Mouse (Mus musculus) frontal cortex, adult 2 months (tissue): Measurements from ENCODE around the gene Acrbp. TPM values are rescaled to one million over a fixed set of nuclear protein-coding genes. Genes with fewer than 3 reads are reported as not detected.

Source experiments
- DNase-seq, 2 experiments: peaks; one replicate each; pipeline ENCODE4 v3.0.0; 2022; ENCODE audit warnings: low spot score in 1 of 2; ENCODE audit errors: extremely low spot score in 1 of 2
- polyA plus RNA-seq: library from polyadenylated mRNA; depleted of rRNA; stranded (reverse); fragments of >200 nt; gene quantifications from 2 replicates; pipeline ENCODE4 v1.2.3, GENCODE M21; 2012

The Acrbp gene
- polyA plus RNA-seq, 1 experiment, result 23.9 TPM

DNA sequence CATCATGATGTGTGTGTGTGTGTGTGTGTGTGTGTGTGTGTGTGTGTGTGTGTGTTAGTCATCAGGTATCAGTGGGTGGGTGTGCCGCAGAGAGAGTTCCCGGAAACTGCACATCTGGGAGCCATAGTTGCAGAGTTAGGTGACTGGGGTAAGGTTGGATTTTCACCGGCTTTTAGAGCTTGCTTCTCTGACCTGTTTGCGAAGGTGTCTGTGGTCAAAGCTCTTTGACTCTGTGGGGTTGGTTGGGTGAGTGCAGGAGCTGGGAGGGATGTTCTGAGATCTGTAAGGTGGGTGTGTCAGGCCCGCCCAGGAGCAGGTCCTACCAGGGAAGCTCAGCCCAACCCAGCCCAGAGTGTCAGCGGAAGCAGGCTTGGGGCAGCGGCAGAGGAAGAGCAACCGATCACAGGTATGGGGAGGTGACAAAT is 18.1 kb downstream of the Acrbp start, which contains the start of gene Lpar5:
TSS of gene Lpar5 (plus strand) at position 350 of the 425 bp plus-strand sequence.
- DNase-seq, result no peak

DNA sequence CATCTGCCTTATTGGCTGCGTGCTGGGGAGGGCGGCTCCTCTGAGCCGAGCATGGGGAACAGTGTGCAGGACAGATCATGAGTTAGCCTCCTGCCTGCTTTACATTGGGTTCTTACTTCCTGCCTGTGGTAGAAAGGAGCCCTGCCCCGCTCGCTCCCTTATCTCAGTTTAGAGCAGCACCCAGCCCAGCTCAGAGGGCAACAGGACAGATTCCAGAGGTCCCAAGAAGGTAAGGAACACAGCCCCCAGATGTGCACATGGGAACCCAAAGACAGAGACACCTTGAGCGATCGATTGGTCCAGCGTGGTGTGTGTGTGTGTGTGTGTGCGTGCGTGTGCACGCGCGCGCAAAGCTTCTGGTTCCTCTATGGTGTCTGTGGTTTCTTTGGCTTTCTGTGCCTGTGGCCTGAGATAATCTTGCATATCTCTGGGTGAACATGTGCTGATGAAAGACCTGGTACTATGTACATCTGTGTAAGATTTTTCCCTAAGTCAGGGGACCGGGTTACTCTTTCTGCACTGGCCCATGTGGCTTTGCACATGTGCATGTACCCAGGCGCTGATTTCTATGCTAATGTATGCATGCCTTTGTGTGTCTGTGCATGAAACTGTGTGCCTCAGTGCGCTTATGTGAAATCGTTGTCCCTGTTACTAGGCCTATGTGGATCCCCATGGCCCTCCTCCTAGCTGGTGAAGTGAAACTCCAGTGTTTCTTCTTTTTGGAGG is 21.8 kb downstream of the Acrbp start:
- DNase-seq, result no peak

DNA sequence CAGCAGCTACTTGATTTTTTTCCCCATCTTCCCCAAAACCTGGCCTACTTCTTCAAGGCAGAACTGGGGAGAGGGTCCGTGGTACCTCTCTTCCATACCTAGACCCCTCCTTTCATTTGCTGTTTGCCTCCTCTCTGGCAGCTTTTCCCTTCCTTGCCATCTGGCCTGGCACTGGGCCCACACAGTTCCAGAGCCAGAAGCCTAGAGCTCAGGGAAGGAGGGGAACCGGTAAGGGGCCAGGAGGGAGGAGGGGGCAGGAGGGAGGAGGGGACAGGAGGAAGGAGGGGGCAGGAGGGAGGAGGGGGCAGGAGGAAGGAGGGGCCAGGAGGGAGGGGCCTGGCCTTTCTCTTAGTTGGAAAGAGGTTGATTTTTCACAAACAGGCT is 22.4 kb downstream of the Acrbp start:
- peak in 1 of 2 experiments; percentile 63 for DNase-seq

DNA sequence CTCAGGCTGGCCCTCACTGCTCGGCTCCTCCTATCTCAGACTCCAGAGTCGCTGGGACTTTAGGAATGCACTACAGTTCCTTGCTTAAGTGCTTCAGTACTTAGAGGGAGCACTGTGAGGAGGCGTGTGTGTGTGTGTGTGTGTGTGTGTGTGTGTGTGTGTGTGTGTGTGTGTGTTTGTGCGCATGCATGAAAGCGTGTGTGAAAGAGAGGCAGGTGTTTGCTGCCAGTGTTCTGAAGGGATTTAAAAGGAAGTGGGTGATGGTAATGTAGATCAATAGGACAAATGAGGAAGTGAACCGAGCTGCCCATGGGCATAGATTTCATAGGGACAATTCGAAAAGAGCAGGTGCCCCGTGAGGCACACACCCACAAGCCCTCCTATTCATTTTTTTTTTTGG is 24.3 kb downstream of the Acrbp start:
- DNase-seq, result no peak

DNA sequence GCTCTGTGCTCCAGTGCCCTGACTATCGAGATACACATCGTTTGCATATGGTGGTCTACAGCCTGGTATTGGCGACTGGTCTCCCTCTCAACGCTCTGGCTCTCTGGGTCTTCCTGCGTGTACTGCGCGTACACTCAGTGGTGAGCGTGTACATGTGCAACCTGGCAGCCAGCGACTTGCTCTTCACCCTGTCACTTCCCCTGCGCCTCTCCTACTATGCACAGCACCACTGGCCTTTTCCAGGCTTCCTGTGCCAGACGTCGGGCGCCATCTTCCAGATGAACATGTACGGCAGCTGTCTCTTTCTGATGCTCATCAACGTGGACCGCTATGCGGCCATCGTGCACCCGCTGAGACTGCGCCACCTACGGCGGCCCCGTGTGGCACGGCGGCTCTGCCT is 31.9 kb downstream of the Acrbp start:
- no peak for DNase-seq

DNA sequence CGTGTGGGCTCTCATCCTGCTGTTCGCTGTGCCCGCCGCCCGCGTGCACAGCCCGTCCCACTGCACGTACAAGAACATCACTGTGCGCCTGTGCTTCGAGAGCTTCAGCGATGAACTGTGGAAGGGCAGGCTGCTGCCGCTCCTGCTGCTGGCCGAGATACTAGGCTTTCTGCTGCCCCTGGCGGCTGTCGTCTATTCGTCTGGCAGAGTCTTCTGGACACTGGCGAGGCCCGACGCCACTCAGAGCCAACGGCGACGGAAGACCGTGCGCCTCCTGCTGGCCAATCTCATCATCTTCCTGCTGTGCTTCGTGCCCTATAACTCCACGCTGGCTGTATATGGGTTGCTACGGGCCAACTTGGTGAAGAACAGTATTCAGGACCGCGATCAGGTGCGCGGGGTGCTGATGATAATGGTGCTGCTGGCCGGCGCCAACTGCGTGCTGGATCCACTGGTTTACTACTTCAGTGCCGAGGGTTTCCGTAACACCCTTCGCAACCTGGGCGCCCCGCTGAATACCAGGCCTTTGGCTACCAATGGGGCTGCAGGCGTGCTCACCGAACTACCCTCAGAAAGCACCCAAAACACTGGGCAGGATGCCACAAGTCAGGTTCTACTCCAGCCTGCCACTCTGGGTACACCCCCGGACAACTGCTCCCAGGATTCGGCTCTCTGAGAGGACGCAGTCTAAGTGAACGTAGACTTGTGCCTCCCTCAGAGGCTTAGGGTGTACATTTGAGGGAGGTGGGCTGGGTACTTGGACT is 32.5 kb downstream of the Acrbp start:
- DNase-seq, result peak; percentile 69 to 84

DNA sequence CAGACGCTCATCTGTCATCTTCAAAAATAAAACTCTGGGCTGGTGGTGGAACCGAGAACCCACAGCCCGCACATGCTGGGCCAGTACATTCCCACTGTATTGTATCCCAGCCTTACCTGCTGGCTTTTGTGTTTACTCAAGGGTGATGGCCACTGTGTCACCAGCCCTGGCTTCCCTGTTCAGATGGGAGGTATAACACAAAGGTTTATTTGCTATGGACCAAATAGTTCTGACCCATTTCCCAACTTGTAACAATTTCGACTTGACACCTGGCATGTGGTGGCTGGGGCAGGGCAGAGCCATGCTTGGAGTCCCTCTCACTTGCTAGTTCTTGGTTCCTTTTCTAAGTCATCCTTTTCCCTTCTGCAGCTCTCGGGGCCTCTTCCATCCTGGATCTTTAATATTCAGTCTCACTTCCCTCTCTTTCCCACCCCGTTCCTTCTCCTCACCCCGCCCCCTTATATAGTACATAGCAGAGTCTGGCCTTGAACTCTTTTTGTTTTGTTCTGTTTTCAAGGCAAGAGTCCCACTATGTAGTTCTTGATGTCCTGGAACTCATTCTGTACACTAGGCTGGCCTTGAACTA is 33.4 kb downstream of the Acrbp start:
- DNase-seq, result no peak

DNA sequence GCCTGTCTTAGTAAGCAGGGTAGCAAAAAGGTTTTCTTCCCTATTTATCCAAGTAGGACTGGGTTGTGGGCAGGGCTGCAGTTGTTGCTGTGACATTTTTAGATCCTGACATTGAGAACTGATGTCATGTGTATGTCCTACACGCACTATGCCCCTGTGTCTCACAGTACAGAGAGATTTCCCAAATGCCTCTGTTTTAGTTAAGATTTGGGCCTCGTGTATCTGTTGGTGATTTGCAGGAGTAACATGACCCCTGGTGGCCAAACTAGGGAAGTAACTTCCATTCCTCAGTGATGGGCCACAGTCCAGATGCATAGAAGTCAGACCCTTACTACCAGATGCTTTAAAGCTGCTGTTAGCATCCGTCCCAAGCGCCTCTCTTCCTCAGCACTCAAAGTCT is 34.9 kb downstream of the Acrbp start:
- peak; percentile 63 to 83 for DNase-seq

DNA sequence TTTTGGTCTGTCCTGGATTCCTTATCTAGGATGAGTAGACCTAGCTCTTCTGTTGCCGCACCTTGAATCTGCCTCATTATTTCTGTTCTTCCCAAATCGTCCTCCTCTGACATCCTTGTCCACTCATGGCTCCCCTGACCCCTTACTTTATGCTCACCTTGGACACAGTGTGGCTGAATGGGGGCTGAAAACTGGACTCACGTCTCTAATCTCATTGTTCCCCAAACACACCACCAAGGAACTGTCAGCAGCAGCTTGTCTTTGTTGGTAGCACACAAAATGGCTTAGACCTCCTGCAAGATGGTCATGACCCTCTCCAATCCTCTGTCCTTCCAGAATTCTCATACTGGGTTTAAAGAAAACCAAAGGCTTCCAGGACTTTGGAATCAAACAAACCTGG is 38.4 kb downstream of the Acrbp start:
- DNase-seq, result no peak

DNA sequence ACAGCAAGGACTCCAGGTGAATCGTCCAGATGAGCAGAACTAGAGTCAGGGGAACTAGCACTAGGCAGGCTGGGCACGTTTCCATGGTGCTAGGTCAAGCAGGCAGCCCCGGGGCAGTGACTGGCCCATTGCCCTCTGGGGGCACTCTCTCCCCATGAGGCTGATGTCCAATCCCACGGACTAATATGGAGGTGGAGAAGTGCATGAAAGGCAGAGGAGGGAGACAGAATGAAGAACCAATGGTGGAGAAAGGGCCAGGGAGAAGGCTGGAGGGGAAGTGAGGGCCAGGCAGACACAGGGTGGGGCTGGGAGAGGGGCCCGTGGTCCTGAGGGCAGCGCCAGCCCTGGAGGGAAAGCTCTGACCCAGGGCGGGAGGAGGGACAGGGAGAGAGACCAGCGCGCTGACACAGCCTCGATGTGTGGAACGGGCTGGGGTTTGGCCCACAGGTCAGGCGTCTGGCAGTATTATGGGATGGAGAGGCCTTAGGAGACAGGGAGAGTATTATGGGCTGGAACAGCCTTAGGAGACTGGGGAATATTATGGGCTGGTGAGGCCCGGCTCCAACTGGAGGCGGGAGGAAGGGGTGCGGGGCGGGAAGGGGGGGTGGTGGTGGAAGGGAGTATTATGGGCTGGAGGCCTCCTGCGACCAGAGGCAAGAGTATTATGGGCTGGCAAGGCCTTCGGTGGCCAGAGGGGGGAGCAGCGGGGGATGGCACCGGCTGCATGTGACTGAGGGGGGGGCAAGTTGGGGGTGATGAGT is 39.3 kb downstream of the Acrbp start:
- DNase-seq, result peak; percentile 62 to 78

DNA sequence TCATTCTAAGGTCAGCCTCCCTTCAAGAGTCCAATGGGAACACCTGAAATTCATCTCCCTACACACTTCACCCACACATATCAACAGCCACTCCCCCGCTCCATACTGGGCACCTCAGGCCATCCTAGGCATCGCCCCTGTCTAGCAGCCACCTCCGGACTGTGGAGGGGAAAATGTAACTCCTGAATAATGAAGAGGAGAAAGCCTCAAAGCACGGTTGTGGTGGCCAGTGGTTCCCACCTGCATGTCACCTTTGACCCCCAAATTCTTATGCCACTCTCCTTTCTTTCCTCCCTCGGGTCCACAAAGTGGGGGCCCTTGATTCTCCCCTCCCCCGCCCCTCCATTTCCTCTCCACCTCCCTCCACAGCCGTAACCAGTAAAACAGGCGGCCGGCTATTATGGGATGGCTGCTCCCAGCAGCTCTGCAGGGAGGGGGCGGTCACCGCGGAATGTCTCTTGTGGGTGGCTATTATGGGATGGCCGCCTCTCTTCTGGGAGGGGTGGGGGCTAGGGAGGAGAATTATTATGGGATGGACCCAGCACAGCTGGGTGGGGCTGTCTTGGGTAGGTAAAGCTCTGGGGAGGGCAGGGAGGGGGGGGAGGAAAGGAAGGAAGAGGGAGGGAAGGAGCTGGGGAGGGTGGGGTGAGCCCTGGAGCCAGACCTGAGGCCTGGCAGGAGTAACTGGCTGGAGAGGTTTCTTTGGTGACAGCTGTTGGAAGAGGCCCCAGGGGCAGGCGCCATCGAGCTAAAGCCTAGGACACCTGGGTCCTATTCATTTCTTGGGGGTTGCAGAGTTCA is 40.2 kb downstream of the Acrbp start:
- DNase-seq, result peak; percentile 82 to 91

DNA sequence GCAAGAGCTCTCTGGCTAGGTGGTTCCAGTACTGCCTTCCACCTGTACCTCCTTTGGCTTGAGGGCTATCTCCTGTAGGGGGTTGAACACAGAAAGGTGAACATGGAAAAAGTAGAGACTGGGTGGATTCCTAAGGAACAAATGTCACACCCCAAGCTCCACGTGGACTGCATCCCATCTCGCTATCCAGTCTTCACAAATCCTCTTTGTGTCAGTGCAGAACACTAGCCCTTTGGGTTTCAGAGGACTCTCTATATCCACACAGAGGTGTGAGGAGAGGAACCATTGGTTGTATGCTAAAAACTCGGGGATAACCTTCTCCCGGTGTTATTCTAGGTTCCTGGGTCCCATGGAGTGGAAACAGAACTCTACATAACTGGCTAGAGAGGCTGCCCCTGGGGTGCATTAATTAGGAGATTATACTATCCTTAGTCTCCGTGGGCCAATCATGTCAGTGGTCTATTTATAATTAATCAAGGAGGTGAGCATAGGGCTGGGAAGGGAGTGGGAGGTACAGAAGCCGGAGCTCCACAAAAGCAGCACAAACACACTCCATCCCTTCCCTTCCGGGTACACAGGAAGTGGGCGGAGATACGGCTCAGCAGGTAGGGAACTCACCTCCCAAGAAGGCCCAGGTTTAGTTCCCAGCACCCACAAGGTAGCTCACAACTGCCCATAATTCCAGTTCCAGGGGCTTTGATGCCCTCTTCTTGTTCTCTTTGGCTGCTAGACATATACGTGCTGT is 41.0 kb downstream of the Acrbp start:
- DNase-seq, result no peak

DNA sequence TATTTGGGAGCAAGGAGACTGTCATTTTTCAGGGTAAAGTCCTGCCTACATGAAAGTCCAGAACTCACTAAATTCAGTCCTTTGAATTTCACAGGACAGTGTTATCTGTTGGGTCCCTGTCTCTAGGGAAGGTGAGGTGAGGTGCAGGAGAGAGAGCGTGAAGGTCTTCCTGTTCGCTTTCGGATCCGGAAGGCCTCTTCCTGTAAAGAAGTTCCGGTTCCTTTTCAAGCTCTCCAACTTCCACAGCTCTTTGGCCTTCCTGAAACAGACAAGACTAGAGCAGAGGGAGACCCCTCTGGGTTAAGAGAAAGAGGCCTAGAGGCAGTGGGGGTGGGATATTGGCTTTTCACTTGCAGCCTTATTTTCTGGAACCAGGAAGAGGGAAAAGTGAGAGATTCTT is 42.9 kb downstream of the Acrbp start:
- no peak for DNase-seq

DNA sequence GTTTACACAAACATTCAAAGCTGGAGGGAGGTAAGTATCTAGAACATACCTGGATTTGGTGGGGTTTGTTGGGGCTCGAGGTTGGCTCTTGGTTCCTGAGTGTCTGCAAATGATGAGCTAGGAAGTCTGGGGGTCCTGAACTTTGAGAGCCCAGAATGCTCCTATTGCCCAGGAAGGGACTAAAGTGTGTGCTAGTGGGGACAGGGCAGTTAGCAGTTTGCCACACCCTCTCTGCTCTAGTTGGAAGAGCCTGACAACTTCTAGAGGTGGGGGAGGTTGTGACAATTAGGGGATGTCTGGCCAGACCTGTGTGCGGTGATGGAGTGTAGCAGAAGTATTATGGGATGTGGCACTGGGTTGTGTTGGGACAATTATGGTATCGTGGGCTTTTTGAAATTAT is 45.4 kb downstream of the Acrbp start:
- no peak for DNase-seq

DNA sequence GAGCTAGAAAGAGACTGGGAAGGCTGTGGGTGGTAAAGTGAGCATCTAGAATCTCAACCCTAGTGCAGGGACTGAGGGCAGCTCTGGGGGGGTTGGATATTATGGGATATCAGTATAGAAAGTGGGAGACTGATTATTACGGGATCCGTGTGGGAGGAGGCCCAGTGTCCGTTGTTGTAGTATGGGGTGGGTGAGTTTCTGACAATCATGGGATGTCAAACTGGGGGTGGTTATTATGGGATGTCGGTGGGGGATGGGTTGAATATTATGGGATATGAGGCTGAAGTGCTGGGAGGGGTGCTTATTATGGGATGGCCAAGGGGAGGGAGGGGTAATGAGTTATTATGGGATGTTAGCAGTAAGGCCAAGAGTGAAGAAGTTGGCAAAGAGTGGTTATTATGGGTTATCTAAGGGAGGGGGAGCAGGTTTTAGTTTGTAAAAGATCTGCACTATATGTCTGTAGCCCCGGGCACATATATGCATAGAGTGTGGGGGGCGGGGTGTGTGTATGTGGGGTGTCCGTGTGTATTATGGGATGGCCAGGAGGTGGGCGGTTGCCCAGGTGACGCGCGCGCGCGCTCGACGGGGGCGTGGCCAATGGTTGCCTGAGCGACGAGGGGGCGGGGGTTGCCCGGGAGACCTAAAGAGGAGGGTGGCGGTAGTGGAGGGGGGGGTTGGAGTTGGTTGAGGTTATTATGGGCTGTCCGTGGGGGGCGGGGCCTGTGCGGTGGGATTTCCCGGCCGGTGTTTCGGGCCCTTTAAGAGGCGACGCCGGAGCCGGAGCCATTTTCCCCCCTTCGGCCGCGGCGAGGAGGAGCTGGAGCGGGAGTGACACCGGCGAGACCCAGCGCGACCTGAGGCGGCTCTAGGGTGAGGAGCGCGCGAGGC is 46.1 kb downstream of the Acrbp start, which contains the start of gene Chd4:
TSS of gene Chd4 (plus strand) at position 591 of the 888 bp plus-strand sequence.
- peak; percentile 89 to 96 for DNase-seq

DNA sequence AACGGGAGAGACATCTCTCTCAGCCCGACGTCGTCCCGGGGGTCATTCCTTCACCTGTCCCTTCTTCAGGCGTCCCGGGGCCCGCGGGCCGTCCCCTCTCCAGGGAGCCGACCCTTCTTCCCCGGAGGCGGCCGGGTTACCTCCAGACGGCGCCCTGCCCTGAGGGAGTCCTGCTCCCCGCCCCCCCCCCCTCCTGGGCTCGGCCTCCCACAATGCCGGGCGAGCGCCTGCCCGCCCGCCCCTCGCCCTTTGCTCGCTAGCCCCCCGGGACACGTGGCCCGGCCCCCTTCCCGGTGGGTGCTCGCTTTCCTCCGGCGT is 46.7 kb downstream of the Acrbp start:
- no peak for DNase-seq

DNA sequence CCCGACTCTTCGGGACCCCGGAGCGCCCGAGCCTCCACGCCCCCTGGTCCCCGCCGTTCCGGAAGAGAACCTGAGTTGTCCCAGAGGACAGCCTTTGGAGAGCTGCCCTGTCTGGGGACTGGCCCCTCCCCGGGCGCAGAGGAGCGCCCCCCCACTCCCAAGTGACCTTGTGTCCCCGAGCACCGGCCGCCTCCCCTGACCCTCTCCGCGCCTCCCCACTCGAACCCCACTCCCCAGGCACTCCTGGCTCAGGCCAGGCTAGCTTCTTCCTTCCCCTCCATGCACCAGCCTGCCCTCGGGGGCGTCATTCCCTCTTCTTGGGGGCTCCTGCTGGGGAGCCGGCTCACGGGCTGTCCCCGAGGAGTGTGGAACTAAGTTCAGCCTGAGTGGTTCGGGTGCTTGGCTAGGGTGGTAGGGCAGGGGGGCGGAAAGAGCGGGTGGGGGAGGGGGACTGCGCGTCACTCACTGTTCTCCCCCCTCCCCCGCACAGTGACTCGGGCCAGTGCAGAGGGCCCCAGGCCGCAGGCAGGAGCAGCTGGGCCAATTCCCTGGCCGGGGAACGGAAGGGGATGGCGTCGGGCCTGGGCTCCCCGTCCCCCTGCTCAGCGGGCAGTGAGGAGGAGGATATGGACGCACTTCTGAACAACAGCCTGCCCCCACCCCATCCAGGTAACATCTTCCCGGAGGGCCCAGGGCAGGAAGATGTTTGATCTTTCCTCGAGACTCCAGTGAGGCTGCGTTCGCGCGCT is 47.3 kb downstream of the Acrbp start:
- no peak for DNase-seq

DNA sequence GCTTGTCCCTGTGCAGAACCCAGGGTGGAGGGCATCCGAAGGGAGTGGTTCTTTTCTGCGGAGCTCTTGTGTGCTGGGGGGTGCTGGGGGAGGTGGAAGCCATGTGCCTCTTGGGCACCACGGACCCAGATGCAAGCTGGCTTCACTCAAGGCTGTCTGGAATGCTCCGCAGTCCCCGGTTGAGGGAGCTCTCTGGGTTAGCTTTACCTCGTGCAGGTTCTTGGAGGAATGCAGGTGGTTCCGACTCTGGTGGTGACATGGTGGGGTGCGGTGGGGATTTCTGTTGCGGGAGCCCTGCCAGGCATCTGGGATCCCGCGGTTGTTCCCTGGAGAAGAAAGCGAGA is 47.8 kb downstream of the Acrbp start:
- no peak for DNase-seq
